Mouse (Mus musculus) ovary, postnatal 14 days (tissue): ENCODE results near the gene Acad10.
"Not testable (repeated sequence)": the region's sequence is repeated elsewhere in the genome, so short reads cannot be mapped to it uniquely, and the experiment has no call there.

Source experiments
- DNase-seq: peaks from one replicate; pipeline ENCODE4 v3.0.0; 2022; ENCODE audit warnings: low spot score

Acad10 gene

GRCm38 (mm10) chr5:121656866-121657265 lies 3.4 kb downstream of the Acad10 start:
- not testable (repeated sequence) for DNase-seq

- no peak for DNase-seq
Measured at GRCm38 (mm10) chr5:121654526-121654925, 5.8 kb downstream of the Acad10 start.

GRCm38 (mm10) chr5:121649134-121649533 lies 11.2 kb downstream of the Acad10 start:
- DNase-seq: no peak

- DNase-seq: no peak
Measured at GRCm38 (mm10) chr5:121639601-121640000, 20.7 kb downstream of the Acad10 start.

GRCm38 (mm10) chr5:121637296-121637695 lies 23.0 kb downstream of the Acad10 start:
- no peak for DNase-seq

- no peak for DNase-seq
Measured at GRCm38 (mm10) chr5:121634668-121635067, 25.6 kb downstream of the Acad10 start.

- DNase-seq: no peak
Measured at GRCm38 (mm10) chr5:121632804-121633203, 27.5 kb downstream of the Acad10 start.

GRCm38 (mm10) chr5:121631106-121631647 lies 29.1 kb downstream of the Acad10 start:
- DNase-seq: not testable (repeated sequence)

GRCm38 (mm10) chr5:121627871-121628270 lies 32.4 kb downstream of the Acad10 start:
- DNase-seq: peak; percentile 70

- no peak for DNase-seq
Measured at GRCm38 (mm10) chr5:121623241-121623640, 37.1 kb downstream of the Acad10 start.

GRCm38 (mm10) chr5:121621102-121621501 lies 39.2 kb downstream of the Acad10 start:
- no peak for DNase-seq

- DNase-seq: peak; percentile 73
Measured at GRCm38 (mm10) chr5:121618592-121619513, 41.5 kb downstream of the Acad10 start, which contains the start of gene Acad12. Acad12 (minus strand) TSS chr5:121618938.

- not testable (repeated sequence) for DNase-seq
Measured at GRCm38 (mm10) chr5:121614921-121615320, 45.4 kb downstream of the Acad10 start.

- DNase-seq: no peak
Measured at GRCm38 (mm10) chr5:121612036-121612435, 48.3 kb downstream of the Acad10 start.

GRCm38 (mm10) chr5:121609556-121610135 lies 50.7 kb downstream of the Acad10 start:
- DNase-seq: not testable (repeated sequence)

GRCm38 (mm10) chr5:121606151-121606550 lies 54.2 kb downstream of the Acad10 start:
- DNase-seq: peak; percentile 81

- DNase-seq: not testable (repeated sequence)
Measured at GRCm38 (mm10) chr5:121603815-121604214, 56.5 kb downstream of the Acad10 start.

GRCm38 (mm10) chr5:121601547-121602299 lies 58.6 kb downstream of the Acad10 start:
- peak; percentile 91 for DNase-seq

- no peak for DNase-seq
Measured at GRCm38 (mm10) chr5:121598871-121599610, 61.3 kb downstream of the Acad10 start.

- no peak for DNase-seq
Measured at GRCm38 (mm10) chr5:121597991-121598537, 62.2 kb downstream of the Acad10 start.

- no peak for DNase-seq
Measured at GRCm38 (mm10) chr5:121597332-121597731, 63.0 kb downstream of the Acad10 start.
